Mouse (Mus musculus) CD8-positive naive resting alpha-beta T cell, adult 2 months (primary cell): Measurements from ENCODE around the gene Pou1f1.

Experiments used
- DNase-seq, 2 experiments: peaks; one replicate each; pipeline ENCODE4 v3.0.0; 2022; ENCODE audit warnings: low read depth in 2 of 2, low spot score in 2 of 2

Pou1f1 gene

GRCm38 (mm10) chr16:65564306-65564705, 44.0 kb downstream of the Pou1f1 start:
- no peak for DNase-seq

- no peak for DNase-seq
Observed at GRCm38 (mm10) chr16:65564951-65565350, 44.6 kb downstream of the Pou1f1 start.

GRCm38 (mm10) chr16:65568853-65569252, 48.5 kb downstream of the Pou1f1 start:
- DNase-seq = no peak

GRCm38 (mm10) chr16:65577298-65578029, 57.2 kb downstream of the Pou1f1 start:
- no peak for DNase-seq
